Mouse (Mus musculus): Measurements from ENCODE around the gene Fcho1. TPM values are rescaled to one million over a fixed set of nuclear protein-coding genes. Genes with fewer than 3 reads are reported as not detected.

The Fcho1 gene
- polyA plus RNA-seq, 1 experiment from 2014 or later: 9.8 TPM

DNA sequence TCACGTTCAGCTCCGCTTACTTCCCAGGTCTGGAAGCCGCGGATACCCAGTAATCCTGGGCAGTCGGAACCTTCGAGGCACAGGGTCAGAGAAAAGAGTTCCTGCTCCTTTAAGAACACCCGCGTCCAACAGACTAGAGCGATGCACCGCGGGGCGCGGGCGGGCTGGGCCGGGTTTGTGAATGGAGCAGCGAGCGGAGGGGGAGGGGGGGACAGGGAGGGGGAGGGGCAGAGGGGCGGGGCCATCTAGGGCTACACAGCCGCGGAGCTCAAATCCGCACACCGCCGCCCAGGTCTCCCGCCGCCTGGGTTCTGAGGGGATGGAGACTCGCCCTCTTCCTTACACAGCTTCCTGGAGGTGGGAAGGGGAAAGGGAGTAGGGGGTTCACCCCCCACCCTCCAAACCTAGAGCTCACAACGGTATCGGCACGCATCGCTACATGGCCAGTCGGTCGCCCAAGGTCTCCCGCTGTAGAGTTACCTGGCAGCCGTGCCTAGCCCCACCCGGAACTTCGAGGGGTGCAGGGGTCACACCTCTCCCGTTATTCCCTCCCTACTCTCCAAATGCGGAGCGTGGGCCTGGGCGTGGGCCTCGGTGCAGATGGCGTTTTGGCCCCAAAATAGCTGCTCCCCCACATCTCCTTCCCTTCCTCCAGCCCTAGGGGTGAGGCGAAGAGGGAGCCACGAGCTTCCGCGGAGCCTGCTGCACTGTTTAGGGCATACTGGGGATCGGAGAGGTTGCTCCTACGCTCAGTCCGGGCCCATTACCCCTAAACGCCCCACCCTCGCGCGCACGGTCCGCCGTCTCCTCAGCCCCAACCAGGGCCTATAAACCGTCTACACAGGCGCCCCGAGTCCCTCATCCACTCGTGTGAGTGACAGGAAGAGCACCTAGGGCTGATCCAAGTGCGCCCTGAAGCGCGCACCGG lies 54.6 kb downstream of the Fcho1 start:
- H3K9me3 ChIP-seq (replicated peaks): no peaks in the 10 kb centered on the region
- H3K4me3 ChIP-seq (replicated peaks): peak overlapping the region; percentile 52
- peak overlapping the region; percentile 98 for H3K4me2 ChIP-seq (replicated peaks)
- no peak overlapping the region for H3K9ac ChIP-seq
- H3K27me3 ChIP-seq: peaks cover 47% of the 10 kb centered on the region
- ATAC-seq (ENCODE audit: insufficient number of reproducible peaks, low FRiP score, low TSS enrichment, low read depth): peak; percentile 44
- WGBS: under 1% methylated on average over 60 of the region's 64 CpGs
- H3K4me1 ChIP-seq: peaks cover 35% of the 10 kb centered on the region
- H3K36me3 ChIP-seq: no peaks in the 10 kb centered on the region
- H3K27ac ChIP-seq (replicated peaks): no peak overlapping the region

DNA sequence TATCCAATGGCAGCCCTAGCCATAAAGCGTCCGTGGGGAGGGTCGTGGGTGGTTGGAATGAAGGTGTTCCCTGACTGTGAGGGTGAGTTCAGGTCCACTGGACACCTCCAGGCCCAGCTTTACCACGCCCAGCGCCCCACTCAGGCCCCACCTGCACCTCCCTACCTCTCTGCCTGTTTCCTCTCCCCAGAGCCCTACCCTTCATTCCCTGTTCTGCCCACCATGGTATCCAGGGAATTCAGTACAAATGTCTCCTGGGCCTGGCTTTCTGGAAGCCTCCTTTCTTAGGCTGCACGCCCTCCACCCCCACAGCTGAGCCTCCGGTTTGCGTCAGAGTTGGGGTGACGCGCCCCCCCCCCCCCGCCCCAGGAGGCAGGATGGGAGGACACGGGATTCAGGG lies 55.3 kb downstream of the Fcho1 start:
- ATAC-seq (ENCODE audit: insufficient number of reproducible peaks, low FRiP score, low TSS enrichment, low read depth): peak; percentile 5; the same call in 1 of the 2 replicates
- Histone ChIP-seq H3K4me1 (peaks cover 36% of the 10 kb centered on the region), H3K27ac (replicated peaks) (no peak overlapping the region), H3K9ac (no peak overlapping the region), H3K9me3 (replicated peaks) (no peaks in the 10 kb centered on the region), H3K27me3 (peaks cover 42% of the 10 kb centered on the region), H3K4me3 (replicated peaks) (peak overlapping the region; percentile 52), H3K36me3 (no peaks in the 10 kb centered on the region), H3K4me2 (replicated peaks) (peak overlapping the region; percentile 98)
- WGBS: 12% methylated on average over 12 of the region's 12 CpGs

DNA sequence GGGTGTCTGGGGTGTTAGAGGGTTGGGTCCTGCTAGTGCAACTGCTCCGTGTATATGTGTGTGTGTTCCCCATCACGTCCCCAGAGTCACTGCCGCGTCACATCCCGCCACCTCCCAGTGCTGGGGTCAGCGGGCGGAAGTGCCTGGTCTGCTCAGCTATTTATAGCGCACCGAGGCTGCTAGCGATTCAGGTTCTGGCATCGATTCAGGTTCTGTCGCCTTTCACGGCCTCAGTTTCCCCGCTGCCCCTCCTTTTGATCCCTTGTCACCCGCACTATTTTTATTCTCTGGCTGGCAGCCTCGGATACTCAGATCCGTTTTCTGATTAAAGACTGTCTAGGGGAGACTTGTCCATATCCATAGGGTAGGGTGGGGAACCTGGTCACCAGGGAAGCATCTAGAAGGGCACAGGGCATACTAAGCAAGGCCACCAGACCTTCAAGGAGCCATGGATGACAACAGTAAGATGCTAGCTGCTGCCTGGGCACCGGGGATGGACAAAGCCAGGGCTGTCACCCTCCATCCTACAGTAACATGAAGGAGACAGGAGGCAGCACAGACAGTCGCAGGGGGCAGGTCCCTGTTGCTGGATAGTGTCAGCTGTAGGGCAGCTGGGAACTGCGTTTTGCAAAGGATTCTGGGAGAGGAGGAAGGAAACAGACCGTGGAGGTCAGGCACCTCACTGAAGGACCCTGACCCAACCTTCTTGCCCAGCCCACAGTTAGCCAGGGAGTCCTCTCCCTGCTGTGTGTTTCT lies 57.1 kb downstream of the Fcho1 start:
- no peaks in the 10 kb centered on the region for H3K36me3 ChIP-seq
- H3K27me3 ChIP-seq: peaks cover 46% of the 10 kb centered on the region
- H3K27ac ChIP-seq (replicated peaks): no peak overlapping the region
- no peak overlapping the region for H3K4me3 ChIP-seq (replicated peaks)
- no peak overlapping the region for H3K9ac ChIP-seq
- peaks cover 36% of the 10 kb centered on the region for H3K4me1 ChIP-seq
- H3K9me3 ChIP-seq (replicated peaks): no peaks in the 10 kb centered on the region
- H3K4me2 ChIP-seq (replicated peaks): 0 out of 2 replicates have a peak overlapping the region, but pooled peaks have one; percentile 3
- no peak for ATAC-seq (ENCODE audit: insufficient number of reproducible peaks, low FRiP score, low TSS enrichment, low read depth)
- WGBS: 3% methylated on average over 21 of the region's 21 CpGs

DNA sequence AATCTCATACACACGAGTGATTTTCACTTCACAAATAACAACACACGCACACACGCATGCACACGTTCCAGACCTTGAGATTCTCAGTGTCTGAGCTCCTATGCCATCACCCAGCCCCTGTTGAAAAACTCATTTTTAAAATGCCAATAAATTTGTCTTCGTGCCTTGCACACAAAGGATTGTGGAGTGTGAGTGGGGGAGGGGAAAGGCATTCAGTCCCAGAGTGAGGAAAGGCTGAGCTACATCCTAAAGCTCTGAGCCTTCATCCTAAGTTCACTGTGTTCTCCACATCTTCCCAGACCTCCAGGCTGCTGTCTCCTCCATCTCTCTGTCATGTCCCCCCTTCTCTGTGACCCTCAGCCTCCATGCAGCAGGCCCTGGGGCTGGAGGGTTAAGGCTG lies 58.3 kb downstream of the Fcho1 start:
- no peaks in the 10 kb centered on the region for H3K36me3 ChIP-seq
- 49% methylated on average over 5 of the region's 5 CpGs for WGBS
- H3K27me3 ChIP-seq: peaks cover 56% of the 10 kb centered on the region

DNA sequence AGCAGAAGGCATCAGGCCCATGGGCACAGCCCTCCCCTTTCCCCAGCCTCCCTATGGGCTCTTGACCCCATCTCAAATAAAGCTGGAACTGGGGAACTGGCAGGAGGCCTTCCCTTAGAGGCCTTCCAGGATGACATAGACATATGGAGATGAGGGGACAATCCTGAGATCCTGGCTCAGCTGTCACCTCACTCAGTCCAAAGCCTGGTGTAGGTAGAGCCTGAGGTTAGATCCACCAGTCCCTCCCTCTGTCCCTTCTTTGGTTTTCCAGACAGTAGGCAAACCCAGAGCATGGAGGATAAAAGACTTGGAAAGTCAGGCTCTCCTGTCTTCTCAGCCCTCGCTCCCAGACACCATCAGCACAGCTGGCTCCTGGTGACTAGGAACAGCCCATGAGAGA lies 58.7 kb downstream of the Fcho1 start:
- ATAC-seq (ENCODE audit: insufficient number of reproducible peaks, low FRiP score, low TSS enrichment, low read depth): no peak
- H3K27me3 ChIP-seq: peaks cover 60% of the 10 kb centered on the region
- no peak overlapping the region for H3K4me3 ChIP-seq (replicated peaks)
- H3K36me3 ChIP-seq: no peaks in the 10 kb centered on the region
- H3K4me2 ChIP-seq (replicated peaks): no peak overlapping the region
- H3K9ac ChIP-seq: no peak overlapping the region
- no peaks in the 10 kb centered on the region for H3K9me3 ChIP-seq (replicated peaks)
- WGBS: 39% methylated on average over 1 of the region's 1 CpGs
- H3K4me1 ChIP-seq: peaks cover 33% of the 10 kb centered on the region
- H3K27ac ChIP-seq (replicated peaks): no peak overlapping the region

More for the DNA sequence above, 58.3 kb downstream of the Fcho1 start:
- peaks cover 36% of the 10 kb centered on the region for H3K4me1 ChIP-seq
- H3K9me3 ChIP-seq (replicated peaks): no peaks in the 10 kb centered on the region
- no peak overlapping the region for H3K9ac ChIP-seq
- ATAC-seq (ENCODE audit: insufficient number of reproducible peaks, low FRiP score, low TSS enrichment, low read depth): no peak
- H3K27ac ChIP-seq (replicated peaks): no peak overlapping the region
- no peak overlapping the region for H3K4me3 ChIP-seq (replicated peaks)
- H3K4me2 ChIP-seq (replicated peaks): no peak overlapping the region

DNA sequence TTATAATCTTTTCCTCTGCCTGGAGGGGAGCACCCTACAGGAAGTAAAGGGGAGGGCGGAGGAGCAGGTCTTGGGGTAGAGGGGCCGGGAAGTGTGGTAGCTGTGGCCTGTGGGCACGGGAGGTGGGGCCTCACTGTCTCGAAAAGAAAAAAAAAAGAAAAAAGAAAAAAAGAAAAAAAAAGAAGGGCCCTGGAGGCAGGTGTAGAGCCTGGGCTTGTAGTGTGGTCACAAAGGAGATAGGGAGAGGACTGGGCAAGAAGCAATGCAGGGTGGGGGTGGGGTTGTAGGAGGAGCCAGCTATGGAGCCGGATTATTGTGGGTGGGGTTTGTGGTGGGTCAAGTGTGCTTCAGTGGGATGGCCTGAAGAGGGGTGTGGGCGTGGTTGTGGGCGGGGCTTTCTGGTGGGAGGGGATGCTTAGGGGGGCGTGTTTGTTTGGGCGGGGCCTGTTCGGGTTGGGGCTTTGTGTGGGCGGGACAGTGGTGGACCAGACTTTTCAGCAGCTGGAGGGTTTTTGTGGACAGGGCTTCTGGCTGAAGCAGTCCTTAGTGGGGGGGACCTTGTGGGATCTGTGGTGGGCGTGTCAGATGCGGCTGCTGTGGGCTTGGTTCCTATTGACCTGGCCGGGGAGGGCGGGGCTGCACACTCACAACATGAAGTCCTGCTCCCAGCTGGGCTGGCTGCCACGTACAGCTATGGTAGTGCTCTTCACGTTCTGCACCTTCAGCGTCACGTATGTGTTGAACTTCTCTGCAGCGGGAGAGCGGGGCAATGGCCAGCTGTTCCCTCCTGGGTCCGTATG lies 60.0 kb downstream of the Fcho1 start:
- Histone ChIP-seq H3K9ac (no peak overlapping the region), H3K36me3 (no peaks in the 10 kb centered on the region), H3K4me3 (replicated peaks) (no peak overlapping the region; the same call in 1 of the 2 replicates), H3K9me3 (replicated peaks) (no peaks in the 10 kb centered on the region), H3K4me2 (replicated peaks) (peak overlapping the region; percentile 34), H3K4me1 (peaks cover 23% of the 10 kb centered on the region), H3K27ac (replicated peaks) (no peak overlapping the region), H3K27me3 (peaks cover 58% of the 10 kb centered on the region)
- 4% methylated on average over 22 of the region's 22 CpGs for WGBS
- 0 out of 2 replicates have a peak, but pooled peaks have one; percentile 11 for ATAC-seq (ENCODE audit: insufficient number of reproducible peaks, low FRiP score, low TSS enrichment, low read depth)

DNA sequence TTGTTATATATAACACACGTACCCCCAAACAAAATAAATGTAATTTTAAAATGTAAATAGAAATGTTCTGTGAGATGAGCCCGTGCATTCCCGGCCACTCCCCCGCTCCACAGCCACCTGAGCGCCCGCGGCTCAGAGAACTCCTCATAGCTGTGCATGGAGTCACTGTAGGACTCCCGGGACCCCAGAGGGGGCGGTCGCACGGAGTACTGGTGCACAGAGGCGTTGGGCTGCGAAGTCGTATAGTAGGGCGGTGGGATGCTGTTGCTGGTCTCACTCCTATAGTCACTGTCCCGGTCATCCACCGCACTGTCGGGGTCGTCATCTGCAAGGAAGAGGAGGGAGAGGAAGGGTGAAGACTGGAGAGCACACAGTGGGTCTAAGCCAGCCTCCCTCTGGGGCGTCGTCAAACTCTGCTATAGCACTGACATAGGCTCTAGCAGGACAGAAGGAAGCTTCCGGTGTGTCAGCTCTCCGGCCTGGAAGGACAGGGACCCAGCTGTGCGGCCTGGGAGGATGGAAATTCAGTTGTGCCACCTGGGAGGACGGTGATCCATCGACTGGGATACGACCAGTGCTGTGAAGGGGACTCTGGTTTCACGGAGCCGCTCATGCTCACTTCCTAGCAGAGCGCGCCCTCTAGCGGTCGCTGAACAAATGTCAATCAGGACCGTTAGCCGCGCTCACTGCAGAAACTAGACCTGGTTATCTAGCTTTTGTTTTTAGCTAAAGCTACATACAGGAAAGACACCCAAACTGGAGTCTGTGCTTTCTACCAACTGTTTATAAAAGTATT lies 65.0 kb downstream of the Fcho1 start:
- no peak; the same call in 1 of the 2 replicates for ATAC-seq (ENCODE audit: insufficient number of reproducible peaks, low FRiP score, low TSS enrichment, low read depth)
- Histone ChIP-seq H3K4me3 (replicated peaks) (peak overlapping the region; percentile 15; the same call in 1 of the 2 replicates), H3K4me1 (peaks cover 11% of the 10 kb centered on the region), H3K4me2 (replicated peaks) (peak overlapping the region; percentile 33; the same call in 1 of the 2 replicates), H3K36me3 (no peaks in the 10 kb centered on the region), H3K27ac (replicated peaks) (no peak overlapping the region), H3K27me3 (peaks cover 63% of the 10 kb centered on the region), H3K9me3 (replicated peaks) (no peaks in the 10 kb centered on the region), H3K9ac (no peak overlapping the region)
- WGBS: 5% methylated on average over 36 of the region's 36 CpGs

DNA sequence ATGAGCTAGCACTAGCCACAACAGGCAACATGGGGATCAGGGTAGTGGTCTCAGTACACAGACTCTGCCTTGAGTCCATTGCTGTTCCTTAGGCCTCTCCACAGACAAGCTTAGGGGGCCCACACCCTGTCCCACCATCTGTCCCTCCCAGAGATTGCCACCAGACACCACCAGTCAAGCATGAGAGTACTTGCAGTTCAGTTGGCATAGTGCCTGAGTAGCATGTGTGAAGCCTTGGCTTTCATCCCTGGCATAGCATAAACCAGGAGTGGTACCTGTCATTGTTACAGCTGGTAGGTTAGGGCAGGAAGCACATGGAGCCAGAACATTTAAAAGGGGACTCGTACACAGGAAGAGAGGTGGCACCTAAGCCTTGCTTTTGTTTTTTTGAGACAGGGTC lies 65.8 kb downstream of the Fcho1 start:
- no peak for ATAC-seq (ENCODE audit: insufficient number of reproducible peaks, low FRiP score, low TSS enrichment, low read depth)
- no peak overlapping the region for H3K27ac ChIP-seq (replicated peaks)

DNA sequence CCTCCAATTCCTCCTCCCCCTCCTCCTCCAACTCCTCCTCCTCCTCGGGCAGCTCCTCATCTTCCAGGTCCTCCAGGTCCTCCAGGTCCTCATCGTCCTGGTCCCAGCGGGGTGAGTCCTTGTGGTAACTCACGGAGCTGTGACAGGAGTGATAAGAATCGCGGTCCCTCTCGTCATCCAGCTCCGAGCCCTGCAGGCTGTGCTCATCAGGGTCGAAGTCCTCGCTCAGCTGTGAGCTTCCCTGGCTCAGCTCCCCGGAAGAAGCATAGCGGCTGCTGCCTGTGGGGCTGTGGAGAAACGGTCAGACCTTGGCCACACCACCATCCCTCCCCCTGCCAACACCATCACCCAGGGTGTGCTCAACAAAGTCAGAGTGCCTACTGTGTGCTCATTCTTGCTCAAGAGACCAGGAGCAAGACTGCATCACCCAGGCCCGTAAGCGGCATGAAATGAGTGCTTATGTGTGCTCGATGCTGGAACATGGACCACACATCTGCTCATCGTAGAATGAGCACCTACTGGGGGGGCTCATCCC lies 66.9 kb downstream of the Fcho1 start:
- Histone ChIP-seq H3K36me3 (no peaks in the 10 kb centered on the region), H3K27ac (replicated peaks) (no peak overlapping the region), H3K4me1 (peaks cover 14% of the 10 kb centered on the region), H3K9me3 (replicated peaks) (no peaks in the 10 kb centered on the region), H3K4me3 (replicated peaks) (no peak overlapping the region), H3K27me3 (peaks cover 78% of the 10 kb centered on the region), H3K9ac (no peak overlapping the region), H3K4me2 (replicated peaks) (no peak overlapping the region)
- ATAC-seq (ENCODE audit: insufficient number of reproducible peaks, low FRiP score, low TSS enrichment, low read depth): no peak
- 24% methylated on average over 17 of the region's 17 CpGs for WGBS

More for the DNA sequence above, 65.8 kb downstream of the Fcho1 start:
- Histone ChIP-seq H3K4me1 (peaks cover 11% of the 10 kb centered on the region), H3K9me3 (replicated peaks) (no peaks in the 10 kb centered on the region), H3K27me3 (peaks cover 71% of the 10 kb centered on the region), H3K9ac (no peak overlapping the region), H3K4me3 (replicated peaks) (no peak overlapping the region), H3K36me3 (no peaks in the 10 kb centered on the region), H3K4me2 (replicated peaks) (no peak overlapping the region)
- WGBS: 52% methylated on average over 1 of the region's 1 CpGs
